Mouse (Mus musculus) ES-Bruce4 (cell line): Measurements from ENCODE around the gene Anpep. TPM values are rescaled to one million over a fixed set of nuclear protein-coding genes. Genes with fewer than 3 reads are reported as not detected.
"Not testable (repeated sequence)": the region's sequence is repeated elsewhere in the genome, so short reads cannot be mapped to it uniquely, and the experiment has no call there.

Experiments used
- H3K27ac ChIP-seq: 2 replicates; pipeline ENCODE4 v1.5.1; 2012; ENCODE audit warnings: low read length, inconsistent platforms; ENCODE audit not compliant: insufficient read depth
- H3K27me3 ChIP-seq: 2 replicates; pipeline ENCODE4 v1.6.1; 2012; ENCODE audit warnings: mild to moderate bottlenecking, low read length, inconsistent platforms; ENCODE audit not compliant: control insufficient read depth, poor library complexity, insufficient read depth, severe bottlenecking
- H3K36me3 ChIP-seq: 2 replicates; pipeline ENCODE4 v1.6.1; 2012; ENCODE audit warnings: inconsistent platforms, mild to moderate bottlenecking, low read length, moderate library complexity; ENCODE audit not compliant: control insufficient read depth, poor library complexity, insufficient read depth, severe bottlenecking
- H3K4me1 ChIP-seq: one replicate; pipeline ENCODE4 v1.8.1; 2011; ENCODE audit warnings: low read length; ENCODE audit not compliant: control insufficient read depth, insufficient read depth
- H3K4me3 ChIP-seq: 2 replicates; pipeline ENCODE4 v1.5.1; 2011; ENCODE audit warnings: low read depth, mild to moderate bottlenecking, low read length
- H3K9ac ChIP-seq: 2 replicates; pipeline ENCODE4 v1.6.1; 2012; ENCODE audit warnings: low read depth, mild to moderate bottlenecking, inconsistent platforms; ENCODE audit not compliant: poor library complexity, severe bottlenecking
- H3K9me3 ChIP-seq: replicated peaks from 2 replicates; pipeline ENCODE4 v1.6.1; 2012; ENCODE audit warnings: mild to moderate bottlenecking, low read length, inconsistent platforms; ENCODE audit not compliant: control insufficient read depth, poor library complexity, insufficient read depth, severe bottlenecking
- CTCF ChIP-seq: IDR thresholded peaks from one replicate; pipeline ENCODE4 v1.8.1; 2011; ENCODE audit warnings: low read depth, low read length
- EP300 ChIP-seq: IDR thresholded peaks from 2 replicates; pipeline ENCODE4 v1.6.1; 2011; ENCODE audit warnings: low read depth, low read length; ENCODE audit not compliant: insufficient read depth
- POLR2A ChIP-seq: IDR thresholded peaks from one replicate; pipeline ENCODE4 v1.8.1; 2011; ENCODE audit warnings: low read length; ENCODE audit not compliant: insufficient read depth
- polyA plus RNA-seq: library from polyadenylated mRNA; stranded (reverse); fragments of >200 nt; gene quantifications from 2 replicates; pipeline ENCODE4 v1.2.4, GENCODE M21; 2011; ENCODE audit warnings: low read depth; ENCODE audit not compliant: missing spikeins, insufficient read depth, insufficient read length

Anpep gene
- polyA plus RNA-seq, 1 experiment, result 9.7 TPM

DNA sequence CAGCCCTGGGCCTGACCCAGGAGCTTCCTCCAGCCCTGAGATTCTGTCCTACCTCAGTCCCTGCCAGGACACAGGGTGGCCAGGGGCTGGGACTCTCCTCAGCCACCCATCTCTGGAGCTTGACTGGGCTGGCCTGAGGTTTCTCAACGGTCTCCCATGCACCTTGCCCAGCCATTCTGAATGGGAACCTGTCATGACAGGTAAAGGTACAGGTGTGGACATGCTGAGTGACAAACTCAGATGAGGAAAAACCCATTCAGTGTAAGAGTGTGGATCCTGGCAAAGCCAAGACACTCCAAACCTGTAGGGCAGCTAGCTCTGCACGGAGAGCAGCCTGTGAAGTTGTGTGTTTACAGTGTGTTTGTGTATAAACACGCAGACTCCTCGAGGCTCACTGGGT lies 60.5 kb downstream of the Anpep start:
- no peaks in the 10 kb centered on the region for H3K9me3 ChIP-seq
- no peaks in the 10 kb centered on the region for H3K27me3 ChIP-seq
- no peaks in the 10 kb centered on the region for H3K36me3 ChIP-seq
- no peak overlapping the region for H3K27ac ChIP-seq
- peaks cover 1% of the 10 kb centered on the region for H3K4me1 ChIP-seq
- no peak for TF ChIP-seq EP300
- no peak for TF ChIP-seq POLR2A
- no peak for TF ChIP-seq CTCF
- H3K4me3 ChIP-seq, result no peak overlapping the region
- H3K9ac ChIP-seq, result no peak overlapping the region

DNA sequence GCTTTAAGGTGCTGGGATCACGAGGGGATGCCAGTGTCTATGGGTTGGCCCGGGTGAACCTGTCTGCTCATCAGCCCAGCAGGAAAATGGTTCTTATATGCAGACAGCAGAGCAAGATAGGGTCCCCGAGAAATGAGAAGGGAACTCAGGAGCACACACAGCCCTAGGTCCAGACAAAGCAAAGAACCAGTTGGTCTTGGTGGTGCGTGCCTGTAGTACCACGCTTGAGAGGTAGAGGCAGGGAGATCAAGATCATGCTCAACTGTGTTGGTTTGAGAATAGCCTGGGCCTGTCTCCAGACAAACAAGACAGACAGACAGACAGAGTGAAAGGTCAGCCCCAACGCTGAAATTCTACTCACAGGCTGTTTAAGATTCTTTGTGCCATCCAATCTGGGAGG lies 61.4 kb downstream of the Anpep start:
- H3K27me3 ChIP-seq, result no peaks in the 10 kb centered on the region
- H3K27ac ChIP-seq, result no peak overlapping the region

DNA sequence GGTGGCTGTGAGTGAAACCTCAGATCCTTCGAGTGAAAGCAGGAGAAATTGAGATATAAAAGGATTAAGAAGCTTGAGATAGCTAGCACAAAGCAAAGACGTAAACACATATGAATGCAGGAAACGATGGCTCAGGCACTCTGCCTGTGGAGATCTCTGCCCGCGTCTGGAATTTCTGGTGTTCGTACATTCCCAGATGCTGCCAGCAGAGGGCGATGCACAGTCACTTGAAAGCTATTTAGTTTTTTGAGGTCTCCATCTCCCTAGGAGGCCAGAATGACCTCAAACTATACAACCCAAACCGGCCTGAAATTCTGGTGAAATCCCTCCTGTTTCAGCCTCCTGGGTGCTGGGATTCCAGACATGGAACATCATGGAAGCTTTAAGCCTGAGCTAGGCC lies 61.8 kb downstream of the Anpep start:
- no peak overlapping the region for H3K9ac ChIP-seq
- H3K4me3 ChIP-seq, result no peak overlapping the region
- H3K4me1 ChIP-seq, result peaks cover 1% of the 10 kb centered on the region
- no peak overlapping the region for H3K27ac ChIP-seq
- peak; percentile 75 for TF ChIP-seq CTCF
- no peak for TF ChIP-seq POLR2A
- no peaks in the 10 kb centered on the region for H3K27me3 ChIP-seq
- H3K36me3 ChIP-seq, result no peaks in the 10 kb centered on the region
- H3K9me3 ChIP-seq, result no peaks in the 10 kb centered on the region

More for the DNA sequence above, 61.4 kb downstream of the Anpep start:
- TF ChIP-seq POLR2A (no peak), CTCF (no peak), EP300 (no peak)
- Histone ChIP-seq H3K36me3 (no peaks in the 10 kb centered on the region), H3K4me1 (peaks cover 1% of the 10 kb centered on the region), H3K4me3 (no peak overlapping the region), H3K9me3 (no peaks in the 10 kb centered on the region), H3K9ac (no peak overlapping the region)

DNA sequence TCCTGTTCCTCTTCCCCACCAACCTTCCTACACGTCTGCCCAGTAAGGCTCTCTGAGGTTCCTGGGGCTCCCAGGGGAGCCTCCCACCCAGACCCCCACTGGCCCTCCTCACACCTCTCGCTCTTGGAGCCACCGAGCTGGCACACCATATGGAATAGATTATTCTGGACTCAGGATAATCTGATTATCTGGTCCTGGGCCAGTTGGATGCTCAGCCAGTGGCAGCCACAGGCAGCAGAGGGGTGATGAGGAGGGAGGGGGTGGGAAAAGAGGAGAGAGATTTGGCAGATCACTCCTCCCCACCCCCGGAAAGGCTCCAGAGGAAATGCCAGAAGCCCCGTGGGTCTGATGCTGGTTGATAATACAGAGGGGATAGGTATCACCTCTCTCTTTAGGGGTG lies 62.3 kb downstream of the Anpep start:
- no peak overlapping the region for H3K4me3 ChIP-seq
- H3K9ac ChIP-seq, result no peak overlapping the region
- H3K36me3 ChIP-seq, result no peaks in the 10 kb centered on the region
- H3K27me3 ChIP-seq, result no peaks in the 10 kb centered on the region
- no peak for TF ChIP-seq CTCF
- TF ChIP-seq EP300, result no peak
- TF ChIP-seq POLR2A, result no peak
- H3K9me3 ChIP-seq, result no peaks in the 10 kb centered on the region
- H3K27ac ChIP-seq, result no peak overlapping the region
- peaks cover 1% of the 10 kb centered on the region for H3K4me1 ChIP-seq

DNA sequence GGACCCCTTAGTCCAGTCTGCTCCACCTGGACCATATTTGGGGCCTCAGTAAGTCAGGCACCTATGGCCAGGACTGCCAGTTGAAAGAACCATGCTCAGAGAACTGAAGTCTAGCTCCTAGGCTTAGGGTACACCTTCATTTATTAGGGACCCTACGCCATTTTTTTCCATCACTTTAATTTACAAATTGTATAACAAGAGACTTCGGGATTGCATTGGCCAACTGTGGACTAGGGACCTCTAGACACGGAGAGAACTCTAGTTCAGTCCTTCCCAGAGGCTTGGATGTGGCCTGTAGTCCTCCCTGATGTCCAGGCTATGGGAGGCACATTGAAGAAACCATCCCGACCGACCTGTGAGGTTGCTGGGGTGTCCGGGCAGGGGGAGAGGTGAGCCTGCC lies 67.2 kb downstream of the Anpep start, which contains the start of gene Mesp1:
Gene Mesp1 (minus strand): TSS at position 101 of the 400 bp plus-strand sequence.
- Histone ChIP-seq H3K9ac (peak within 1 kb of the TSS; percentile 16), H3K4me1 (no peaks in the 10 kb centered on the region), H3K4me3 (peak within 1 kb of the TSS; percentile 65), H3K36me3 (no peaks in the 10 kb centered on the region), H3K9me3 (no peaks in the 10 kb centered on the region), H3K27ac (no peak within 1 kb of the TSS), H3K27me3 (no peaks in the 10 kb centered on the region)
- TF ChIP-seq POLR2A, result no peak
- TF ChIP-seq EP300, result no peak
- TF ChIP-seq CTCF, result no peak

DNA sequence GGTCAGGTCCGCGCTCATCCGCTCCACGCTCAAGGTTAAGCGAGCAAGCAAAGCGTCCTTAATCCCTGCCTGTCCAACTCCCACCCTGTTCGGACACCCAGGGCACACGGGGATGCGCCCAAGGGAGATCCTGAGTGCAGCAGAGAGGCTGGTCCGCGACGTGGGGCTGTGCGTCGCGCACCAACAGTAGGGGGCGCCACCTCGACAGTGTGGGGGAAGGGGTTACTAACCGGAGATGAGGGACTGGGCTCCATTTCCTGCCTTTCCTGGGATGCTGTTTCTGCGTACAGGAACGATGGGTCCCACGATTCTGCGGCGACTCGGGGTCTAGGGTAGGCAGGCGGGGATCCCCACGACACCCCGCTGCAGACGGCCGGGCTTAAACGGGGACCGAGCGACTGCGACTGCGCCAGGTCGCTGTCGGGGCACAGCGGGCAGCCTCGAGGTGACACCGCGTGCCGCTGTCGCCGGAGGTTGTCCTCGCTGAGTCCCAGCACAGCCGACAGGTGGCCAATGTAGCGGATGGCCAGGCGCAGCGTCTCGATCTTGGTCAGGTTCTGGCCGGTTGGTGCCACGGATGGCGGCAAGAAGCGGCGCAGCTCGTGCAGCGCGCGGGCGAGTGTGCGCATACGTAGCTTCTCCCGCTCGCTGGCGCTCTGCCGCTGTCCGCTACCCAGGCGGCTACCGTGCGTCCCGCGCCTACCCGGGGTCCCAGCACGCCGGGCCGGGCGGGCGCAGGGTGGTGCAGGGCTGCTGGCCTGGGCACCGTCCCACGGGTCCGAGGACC lies 68.0 kb downstream of the Anpep start:
- TF ChIP-seq CTCF, result peak; percentile 79
- no peak for TF ChIP-seq EP300
- H3K4me3 ChIP-seq, result peak overlapping the region; percentile 65
- H3K4me1 ChIP-seq, result no peaks in the 10 kb centered on the region
- peak overlapping the region; percentile 16 for H3K9ac ChIP-seq
- H3K27ac ChIP-seq, result no peak overlapping the region
- H3K9me3 ChIP-seq, result no peaks in the 10 kb centered on the region
- no peaks in the 10 kb centered on the region for H3K27me3 ChIP-seq
- H3K36me3 ChIP-seq, result no peaks in the 10 kb centered on the region

DNA sequence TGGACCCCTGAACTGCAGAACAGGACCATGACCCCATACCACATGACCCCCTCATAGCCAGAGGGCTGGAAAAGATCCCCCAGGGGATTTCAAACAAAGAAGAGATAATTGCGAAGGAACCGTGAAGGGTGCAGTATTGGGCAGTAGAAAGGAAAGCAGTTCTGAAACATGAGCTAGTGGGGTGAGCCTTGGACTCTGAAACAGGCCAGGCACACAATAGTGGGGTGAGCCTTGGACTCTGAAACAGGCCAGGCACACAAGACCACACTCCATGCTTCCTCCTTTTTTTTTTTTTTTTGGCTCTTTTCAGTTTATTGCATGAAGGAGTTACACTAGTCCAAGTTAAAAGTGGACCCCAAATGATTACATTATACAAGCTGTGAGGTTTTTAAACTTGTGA lies 71.0 kb downstream of the Anpep start:
- H3K27ac ChIP-seq, H3K36me3 ChIP-seq, H3K9ac ChIP-seq, H3K27me3 ChIP-seq, H3K9me3 ChIP-seq, H3K4me3 ChIP-seq, H3K4me1 ChIP-seq: not testable (repeated sequence)
